ENCODE assay signal across 32 mouse cellular contexts in genomic region chr5:41685016-41685415, GRCm38 (mm10).
"Had no signal": no experiment of that assay in that cellular context is flagged by ENCODE, and none has a peak within 500 bp of the region (broad histone marks: within the 10 kb centered on the region; RNA-seq: fewer than 3 reads in every experiment).

No protein-coding gene starts in this region.

- H3K9me3 ChIP-seq: limb, embryonic 10.5 days; limb, embryonic 12.5 days; limb, embryonic 13.5 days; limb, embryonic 15.5 days; liver, embryonic 12.5 days; liver, embryonic 13.5 days; liver, embryonic 15.5 days; lung, embryonic 15.5 days; megakaryocyte, embryonic 14.5 days; midbrain, embryonic 10.5 days; midbrain, embryonic 12.5 days; midbrain, embryonic 13.5 days; midbrain, embryonic 15.5 days had no signal

- H3K4me2 ChIP-seq: limb, embryonic 12.5 days; limb, embryonic 13.5 days; limb, embryonic 15.5 days; liver, embryonic 11.5 days; liver, embryonic 12.5 days; liver, embryonic 13.5 days; liver, embryonic 15.5 days; lung, embryonic 14.5 days; lung, embryonic 15.5 days; midbrain, embryonic 11.5 days; midbrain, embryonic 12.5 days; midbrain, embryonic 13.5 days; midbrain, embryonic 15.5 days had no signal

- DNase-seq: left cerebral cortex, postnatal 4 days; liver; liver, embryonic 13.5 days; liver, postnatal 0 days; lung, adult 18-20 months; lung, adult 2 months; lung, embryonic 14.5 days; lung, postnatal 10 days; lung, postnatal 14 days; lung, postnatal 36 days; lung, postnatal 4 days; midbrain, embryonic 14.5 days had no signal

- H3K36me3 ChIP-seq: limb, embryonic 15.5 days; liver, embryonic 12.5 days; liver, embryonic 13.5 days; liver, embryonic 15.5 days; lung, embryonic 15.5 days; midbrain, embryonic 15.5 days had no signal

- H3K4me1 ChIP-seq: limb, embryonic 12.5 days; limb, embryonic 15.5 days; liver, embryonic 12.5 days; liver, embryonic 13.5 days; liver, embryonic 15.5 days; lung, embryonic 15.5 days; megakaryocyte, embryonic 14.5 days; midbrain, embryonic 10.5 days; midbrain, embryonic 12.5 days; midbrain, embryonic 13.5 days; midbrain, embryonic 15.5 days had no signal

- H3K27ac ChIP-seq: left cerebral cortex, adult 2 months; limb, embryonic 10.5 days; limb, embryonic 12.5 days; limb, embryonic 13.5 days; limb, embryonic 15.5 days; liver, embryonic 12.5 days; liver, embryonic 13.5 days; liver, embryonic 14.5 days; liver, embryonic 15.5 days; lung, embryonic 15.5 days; macrophage; midbrain, embryonic 10.5 days; midbrain, embryonic 12.5 days; midbrain, embryonic 13.5 days; midbrain, embryonic 15.5 days had no signal

- H3K9ac ChIP-seq: limb, embryonic 12.5 days; limb, embryonic 13.5 days; limb, embryonic 15.5 days; liver, embryonic 12.5 days; liver, embryonic 13.5 days; liver, embryonic 14.5 days; liver, embryonic 15.5 days; liver, postnatal 0 days; lung, embryonic 14.5 days; lung, embryonic 15.5 days; midbrain, embryonic 12.5 days; midbrain, embryonic 13.5 days; midbrain, embryonic 15.5 days had no signal

- H3K4me3 ChIP-seq: left cerebral cortex, adult 2 months; limb, embryonic 10.5 days; limb, embryonic 12.5 days; limb, embryonic 13.5 days; limb, embryonic 15.5 days; liver, embryonic 12.5 days; liver, embryonic 13.5 days; liver, embryonic 15.5 days; lung, embryonic 15.5 days; megakaryocyte, embryonic 14.5 days; midbrain, embryonic 10.5 days; midbrain, embryonic 12.5 days; midbrain, embryonic 13.5 days; midbrain, embryonic 15.5 days; myocyte had no signal

- ATAC-seq: liver, embryonic 12.5 days; liver, postnatal 0 days; lung, postnatal 0 days; midbrain, embryonic 13.5 days; midbrain, embryonic 15.5 days; midbrain, embryonic 16.5 days had no signal

- H3K27me3 ChIP-seq: limb, embryonic 12.5 days; limb, embryonic 13.5 days; limb, embryonic 15.5 days; liver, embryonic 12.5 days; liver, embryonic 13.5 days; liver, embryonic 15.5 days; lung, embryonic 15.5 days; megakaryocyte, embryonic 14.5 days; midbrain, embryonic 12.5 days; midbrain, embryonic 13.5 days; midbrain, embryonic 15.5 days had no signal
